Mouse (Mus musculus) urinary bladder, postnatal 0 days (tissue): ENCODE results near the gene Matn3. TPM values are rescaled to one million over a fixed set of nuclear protein-coding genes. Genes with fewer than 3 reads are reported as not detected.

Source experiments
- polyA plus RNA-seq: library from polyadenylated mRNA; unstranded; fragments of >200 nt; fragmentation: Nextera tagmentation; extraction: Ambion mirVana; gene quantifications from 2 replicates; pipeline ENCODE4 v1.2.1, GENCODE M21; 2015

Gene Matn3
- polyA plus RNA-seq, result 0.11 and 0.18 TPM in 2 replicates

GRCm38 (mm10) chr12:8947714-8948464 lies at the start of gene Matn3:
Gene Matn3 (plus strand): TSS chr12:8947929.

GRCm38 (mm10) chr12:8921394-8922368 lies 26.0 kb upstream of the Matn3 start, which contains the start of gene Laptm4a:
Gene Laptm4a (plus strand): TSS chr12:8921664.

GRCm38 (mm10) chr12:8973820-8974465 lies 26.2 kb downstream of the Matn3 start, which contains the start of gene Wdr35:
Gene Wdr35 (plus strand): TSS chr12:8973892.

Other genes with a start within 250 kb of the Matn3 start
- 101 and 102 TPM in 2 replicates for gene Sdc1, start 176.6 kb upstream of the Matn3 start, polyA plus RNA-seq
- gene Laptm4a, start 26.3 kb upstream of the Matn3 start, polyA plus RNA-seq, result 535 and 645 TPM in 2 replicates
- 6.3 and 7.8 TPM in 2 replicates for gene Wdr35, start 26.0 kb downstream of the Matn3 start, polyA plus RNA-seq
- gene Ttc32, start 82.1 kb downstream of the Matn3 start, polyA plus RNA-seq, result 13.7 and 14.0 TPM in 2 replicates